Mouse (Mus musculus): ENCODE measurements at regions not wholly inside any gene's neighbourhood (a gene's known extent, or its start where the extent isn't known, plus 50 kb on each side); places are given as distances from the start of the nearest gene placed in this dataset.

DNA sequence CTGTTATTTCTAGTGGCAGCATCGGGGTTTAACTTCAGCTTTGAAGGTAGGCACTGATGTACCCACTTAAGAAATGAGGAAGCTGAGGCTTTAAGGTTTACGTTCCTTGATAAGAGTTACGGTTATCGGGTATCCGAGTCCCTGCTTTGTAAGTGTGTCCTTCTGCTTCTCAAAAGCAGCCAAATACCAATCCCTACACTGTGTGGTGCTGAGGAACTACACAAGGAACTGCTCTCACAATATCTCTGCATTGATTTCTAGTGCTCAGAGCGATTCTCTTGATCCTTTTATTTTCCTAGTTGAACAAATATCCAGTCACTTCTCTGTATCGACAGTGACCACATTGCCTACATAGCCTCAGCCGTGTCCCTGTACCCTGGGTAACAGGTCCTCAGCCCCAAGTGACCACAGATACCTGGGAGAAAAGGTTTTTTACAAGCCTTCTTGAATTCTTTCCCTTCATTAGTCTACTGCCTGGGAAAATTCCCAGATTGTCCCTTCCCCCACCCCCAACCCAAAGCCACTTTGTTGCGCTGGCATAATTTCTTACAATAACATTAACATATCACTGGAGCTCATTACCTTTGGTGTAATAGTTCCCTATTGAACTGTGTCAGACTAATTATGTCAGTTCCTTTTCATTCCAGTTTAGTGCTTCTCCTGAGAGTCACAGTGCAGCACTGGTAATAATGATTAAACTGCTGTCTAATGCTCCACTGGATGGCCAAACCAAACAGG is 184.0 kb upstream of the Nlrp1b start:
- Histone ChIP-seq H3K4me2 (no peak overlapping the region), H3K4me3 (no peak overlapping the region), H3K27ac (replicated peaks) (peak overlapping the region; percentile 70), H3K4me1 (replicated peaks) (peaks cover 20% of the 10 kb centered on the region), H3K9me3 (no peaks in the 10 kb centered on the region), H3K9ac (no peak overlapping the region), H3K27me3 (no peaks in the 10 kb centered on the region), H3K36me3 (no peaks in the 10 kb centered on the region)
- peak; percentile 93 for ATAC-seq (ENCODE audit: low read depth)
- WGBS, result 41% methylated on average over 9 of the region's 9 CpGs

- no peaks in the 10 kb centered on the region for H3K36me3 ChIP-seq
- H3K4me2 ChIP-seq, result no peak overlapping the region
- no peaks in the 10 kb centered on the region for H3K27me3 ChIP-seq
- ATAC-seq (ENCODE audit: low read depth), result no peak
- peak overlapping the region; percentile 70 for H3K27ac ChIP-seq (replicated peaks)
- 26% methylated on average over 3 of the region's 3 CpGs for WGBS
- no peaks in the 10 kb centered on the region for H3K9me3 ChIP-seq
- no peak overlapping the region for H3K9ac ChIP-seq
- H3K4me1 ChIP-seq (replicated peaks), result peaks cover 20% of the 10 kb centered on the region
- no peak overlapping the region for H3K4me3 ChIP-seq
Observed at GRCm38 (mm10) chr11:71415451-71415850, 184.9 kb upstream of the Nlrp1b start.

GRCm38 (mm10) chr11:71422291-71422840 is 191.8 kb upstream of the Nlrp1b start:
- 57% methylated on average over 2 of the region's 2 CpGs for WGBS
- peaks cover 4% of the 10 kb centered on the region for H3K4me1 ChIP-seq (replicated peaks)
- H3K36me3 ChIP-seq, result no peaks in the 10 kb centered on the region
- no peak overlapping the region for H3K4me2 ChIP-seq
- H3K27me3 ChIP-seq, result no peaks in the 10 kb centered on the region
- H3K9ac ChIP-seq, result no peak overlapping the region
- no peak overlapping the region for H3K27ac ChIP-seq (replicated peaks)
- no peak overlapping the region for H3K4me3 ChIP-seq
- peaks cover 5% of the 10 kb centered on the region; the same call in 1 of the 2 replicates for H3K9me3 ChIP-seq
- no peak for ATAC-seq (ENCODE audit: low read depth)

DNA sequence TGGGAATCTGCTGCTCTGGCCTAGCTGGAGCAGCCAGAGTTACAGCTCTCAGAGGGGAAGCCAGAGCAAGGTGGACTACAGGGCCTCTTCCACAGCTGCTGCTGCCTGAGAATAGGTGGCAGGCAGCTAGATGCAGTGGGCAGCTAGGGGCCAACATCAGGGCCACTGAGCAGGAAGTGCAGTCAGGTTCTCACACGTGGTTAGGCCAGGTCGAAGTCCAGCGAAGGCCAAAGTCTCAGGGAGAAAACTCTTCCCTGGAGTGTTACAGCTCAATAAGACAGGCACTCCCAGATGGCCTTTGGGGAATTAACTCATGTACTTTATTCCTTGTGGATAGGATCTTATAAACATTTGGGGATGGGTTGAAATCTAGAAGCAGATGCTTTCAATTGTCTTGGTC is 192.7 kb upstream of the Nlrp1b start:
- Histone ChIP-seq H3K9me3 (peaks cover 5% of the 10 kb centered on the region; the same call in 1 of the 2 replicates), H3K36me3 (no peaks in the 10 kb centered on the region), H3K9ac (no peak overlapping the region), H3K4me1 (replicated peaks) (peaks cover 4% of the 10 kb centered on the region), H3K4me2 (no peak overlapping the region), H3K27ac (replicated peaks) (no peak overlapping the region), H3K4me3 (no peak overlapping the region), H3K27me3 (no peaks in the 10 kb centered on the region)
- WGBS, result 88% methylated on average over 3 of the region's 3 CpGs
- no peak for ATAC-seq (ENCODE audit: low read depth)

DNA sequence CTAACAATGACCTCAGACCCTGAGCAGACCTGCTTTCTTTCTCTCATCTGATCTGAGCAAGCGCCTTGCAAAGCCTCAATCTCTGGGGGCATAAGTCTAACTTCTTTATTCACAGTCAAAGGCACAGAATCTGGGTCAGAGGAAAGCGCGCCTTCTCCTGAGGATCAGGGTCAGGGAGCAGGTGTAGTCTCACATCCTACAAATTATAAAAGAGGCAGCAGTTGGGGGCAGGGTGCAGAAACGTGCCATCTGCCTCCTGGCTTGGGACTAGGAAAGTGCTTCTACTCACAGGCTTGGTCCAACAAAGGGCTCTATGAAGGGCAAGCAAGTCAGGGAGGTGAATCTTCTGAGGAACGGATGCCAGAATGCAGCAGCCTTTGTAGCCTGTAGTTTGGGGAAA is 194.3 kb upstream of the Nlrp1b start:
- Histone ChIP-seq H3K4me3 (no peak overlapping the region), H3K4me2 (no peak overlapping the region), H3K27ac (replicated peaks) (no peak overlapping the region), H3K27me3 (no peaks in the 10 kb centered on the region), H3K4me1 (replicated peaks) (peaks cover 12% of the 10 kb centered on the region), H3K9me3 (peaks cover 5% of the 10 kb centered on the region; the same call in 1 of the 2 replicates), H3K9ac (no peak overlapping the region), H3K36me3 (no peaks in the 10 kb centered on the region)
- 53% methylated on average over 5 of the region's 5 CpGs for WGBS
- ATAC-seq (ENCODE audit: low read depth), result no peak

DNA sequence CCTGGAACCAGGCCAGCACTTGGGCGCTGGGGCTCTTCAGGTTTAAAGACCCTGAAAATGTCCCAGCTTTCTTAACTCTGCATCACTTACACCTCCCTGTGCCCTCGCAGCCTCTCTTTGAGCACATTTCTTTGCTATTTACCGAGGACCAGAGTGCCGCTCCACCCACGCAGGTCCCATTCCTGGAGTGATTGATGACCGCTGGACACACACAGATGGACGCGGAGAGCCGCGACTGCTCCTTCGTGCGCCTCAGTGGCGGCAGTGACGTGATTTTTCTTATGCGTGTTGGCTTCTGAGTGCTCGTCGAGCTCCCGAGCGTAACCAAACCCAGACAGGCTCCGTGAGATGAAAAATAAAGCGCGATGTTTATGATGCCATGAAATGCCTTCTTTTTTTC is 199.2 kb upstream of the Nlrp1b start:
- Histone ChIP-seq H3K9me3 (peaks cover 5% of the 10 kb centered on the region; the same call in 1 of the 2 replicates), H3K4me3 (no peak overlapping the region), H3K4me1 (replicated peaks) (peaks cover 28% of the 10 kb centered on the region), H3K9ac (no peak overlapping the region), H3K27ac (replicated peaks) (peak overlapping the region; percentile 35), H3K4me2 (peak overlapping the region; percentile 24), H3K27me3 (no peaks in the 10 kb centered on the region; the same call in 1 of the 2 replicates), H3K36me3 (no peaks in the 10 kb centered on the region)
- ATAC-seq (ENCODE audit: low read depth), result 0 out of 2 replicates have a peak, but pooled peaks have one; percentile 43
- 39% methylated on average over 22 of the region's 22 CpGs for WGBS

GRCm38 (mm10) chr11:71434241-71434640 is 203.7 kb upstream of the Nlrp1b start:
- Histone ChIP-seq H3K9me3 (peaks cover 3% of the 10 kb centered on the region; the same call in 1 of the 2 replicates), H3K4me3 (no peak overlapping the region), H3K27ac (replicated peaks) (no peak overlapping the region), H3K4me1 (replicated peaks) (peaks cover 39% of the 10 kb centered on the region), H3K4me2 (no peak overlapping the region), H3K27me3 (no peaks in the 10 kb centered on the region; the same call in 1 of the 2 replicates), H3K9ac (no peak overlapping the region), H3K36me3 (no peaks in the 10 kb centered on the region)
- ATAC-seq (ENCODE audit: low read depth), result no peak
- WGBS, result 57% methylated on average over 6 of the region's 6 CpGs

DNA sequence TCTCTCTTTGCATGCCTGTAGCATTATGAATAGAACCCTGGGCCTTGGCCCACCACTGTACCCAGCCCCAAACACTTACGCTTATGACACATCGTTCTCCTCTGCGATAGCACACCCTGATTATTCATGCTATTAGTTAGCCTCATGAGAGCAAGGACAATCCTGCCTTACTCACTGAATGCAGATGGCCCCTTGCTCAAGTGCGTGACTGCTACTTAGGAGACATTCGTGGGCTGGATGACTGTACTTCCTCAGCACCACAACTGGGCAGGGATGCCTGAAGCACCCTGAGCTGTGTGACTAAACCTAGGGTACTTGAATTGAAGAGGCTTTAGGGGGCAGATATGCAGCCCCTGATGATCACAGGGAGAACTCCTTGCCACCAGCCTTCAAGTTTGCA is 204.4 kb upstream of the Nlrp1b start:
- Histone ChIP-seq H3K4me1 (replicated peaks) (peaks cover 39% of the 10 kb centered on the region), H3K27me3 (no peaks in the 10 kb centered on the region; the same call in 1 of the 2 replicates), H3K4me3 (no peak overlapping the region), H3K27ac (replicated peaks) (no peak overlapping the region), H3K9me3 (peaks cover 3% of the 10 kb centered on the region; the same call in 1 of the 2 replicates), H3K9ac (no peak overlapping the region), H3K36me3 (no peaks in the 10 kb centered on the region), H3K4me2 (no peak overlapping the region)
- ATAC-seq (ENCODE audit: low read depth), result no peak
- 42% methylated on average over 5 of the region's 5 CpGs for WGBS

- Histone ChIP-seq H3K9ac (no peak overlapping the region), H3K27me3 (no peaks in the 10 kb centered on the region; the same call in 1 of the 2 replicates), H3K4me2 (no peak overlapping the region), H3K36me3 (no peaks in the 10 kb centered on the region), H3K9me3 (peaks cover 3% of the 10 kb centered on the region; the same call in 1 of the 2 replicates), H3K27ac (replicated peaks) (no peak overlapping the region), H3K4me3 (no peak overlapping the region), H3K4me1 (replicated peaks) (peaks cover 43% of the 10 kb centered on the region)
- 70% methylated on average over 8 of the region's 8 CpGs for WGBS
- ATAC-seq (ENCODE audit: low read depth), result no peak
Observed at GRCm38 (mm10) chr11:71435745-71436144, 205.2 kb upstream of the Nlrp1b start.

DNA sequence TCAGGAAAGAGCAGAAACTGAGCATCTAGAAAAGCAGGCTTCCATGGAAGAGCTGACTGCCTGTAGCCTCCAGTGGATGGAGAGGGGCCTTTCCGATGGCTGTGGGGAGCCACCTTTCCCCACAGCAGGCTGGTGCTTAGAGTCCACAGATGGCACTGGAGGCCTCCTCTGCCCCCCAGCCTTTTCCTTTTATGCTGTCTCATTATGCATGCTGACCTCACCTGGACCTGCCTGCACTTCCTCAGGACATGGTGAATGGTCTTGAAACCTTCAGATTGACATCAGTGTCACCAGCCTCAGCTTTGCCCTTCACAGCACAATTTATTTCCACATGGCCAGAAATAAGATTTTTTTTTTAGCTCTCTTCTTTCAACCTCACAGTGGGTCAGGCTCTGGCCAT is 205.8 kb upstream of the Nlrp1b start:
- Histone ChIP-seq H3K36me3 (no peaks in the 10 kb centered on the region), H3K4me1 (replicated peaks) (peaks cover 43% of the 10 kb centered on the region), H3K4me3 (no peak overlapping the region), H3K9me3 (peaks cover 3% of the 10 kb centered on the region; the same call in 1 of the 2 replicates), H3K27me3 (no peaks in the 10 kb centered on the region), H3K27ac (replicated peaks) (no peak overlapping the region), H3K9ac (no peak overlapping the region), H3K4me2 (no peak overlapping the region)
- no peak for ATAC-seq (ENCODE audit: low read depth)
- WGBS, result 48% methylated on average over 1 of the region's 1 CpGs

- Histone ChIP-seq H3K27me3 (no peaks in the 10 kb centered on the region), H3K4me2 (no peak overlapping the region), H3K4me3 (no peak overlapping the region), H3K9me3 (peaks cover 3% of the 10 kb centered on the region; the same call in 1 of the 2 replicates), H3K4me1 (replicated peaks) (peaks cover 43% of the 10 kb centered on the region), H3K9ac (no peak overlapping the region), H3K27ac (replicated peaks) (no peak overlapping the region), H3K36me3 (no peaks in the 10 kb centered on the region)
- WGBS, result 51% methylated on average over 2 of the region's 2 CpGs
- no peak for ATAC-seq (ENCODE audit: low read depth)
Observed at GRCm38 (mm10) chr11:71436801-71437200, 206.3 kb upstream of the Nlrp1b start.

- Histone ChIP-seq H3K4me3 (peak overlapping the region; percentile 22), H3K4me1 (replicated peaks) (peaks cover 33% of the 10 kb centered on the region), H3K27ac (replicated peaks) (peak overlapping the region; percentile 75), H3K27me3 (no peaks in the 10 kb centered on the region), H3K9me3 (peaks cover 3% of the 10 kb centered on the region; the same call in 1 of the 2 replicates), H3K36me3 (no peaks in the 10 kb centered on the region), H3K9ac (peak overlapping the region; percentile 49; the same call in 1 of the 2 replicates), H3K4me2 (peak overlapping the region; percentile 50)
- 2% methylated on average over 17 of the region's 17 CpGs for WGBS
- ATAC-seq (ENCODE audit: low read depth), result peak; percentile 92
Observed at GRCm38 (mm10) chr11:71439871-71440270, 209.3 kb upstream of the Nlrp1b start.
